Mouse (Mus musculus): ENCODE measurements around the gene Ppp1r9b.

- TF ChIP-seq CTCF (IDR thresholded peaks at IDR 0.05; ENCODE audit: insufficient read depth, low read depth, low read length) (no peak), POLR2A (IDR thresholded peaks at IDR 0.05; ENCODE audit: insufficient read depth, low read depth, low read length) (no peak)
Measured at GRCm38 (mm10) chr11:95010141-95010739, 19.4 kb downstream of the Ppp1r9b start.
